Mouse (Mus musculus) 3134 (cell line): ENCODE measurements around the gene Hdx.

ENCODE experiments used
- DNase-seq: peaks from one replicate; pipeline ENCODE4 v3.0.0-alpha.2; 2011; ENCODE audit warnings: low spot score; ENCODE audit not compliant: insufficient read length; ENCODE audit errors: extremely low read depth

The Hdx gene

DNA sequence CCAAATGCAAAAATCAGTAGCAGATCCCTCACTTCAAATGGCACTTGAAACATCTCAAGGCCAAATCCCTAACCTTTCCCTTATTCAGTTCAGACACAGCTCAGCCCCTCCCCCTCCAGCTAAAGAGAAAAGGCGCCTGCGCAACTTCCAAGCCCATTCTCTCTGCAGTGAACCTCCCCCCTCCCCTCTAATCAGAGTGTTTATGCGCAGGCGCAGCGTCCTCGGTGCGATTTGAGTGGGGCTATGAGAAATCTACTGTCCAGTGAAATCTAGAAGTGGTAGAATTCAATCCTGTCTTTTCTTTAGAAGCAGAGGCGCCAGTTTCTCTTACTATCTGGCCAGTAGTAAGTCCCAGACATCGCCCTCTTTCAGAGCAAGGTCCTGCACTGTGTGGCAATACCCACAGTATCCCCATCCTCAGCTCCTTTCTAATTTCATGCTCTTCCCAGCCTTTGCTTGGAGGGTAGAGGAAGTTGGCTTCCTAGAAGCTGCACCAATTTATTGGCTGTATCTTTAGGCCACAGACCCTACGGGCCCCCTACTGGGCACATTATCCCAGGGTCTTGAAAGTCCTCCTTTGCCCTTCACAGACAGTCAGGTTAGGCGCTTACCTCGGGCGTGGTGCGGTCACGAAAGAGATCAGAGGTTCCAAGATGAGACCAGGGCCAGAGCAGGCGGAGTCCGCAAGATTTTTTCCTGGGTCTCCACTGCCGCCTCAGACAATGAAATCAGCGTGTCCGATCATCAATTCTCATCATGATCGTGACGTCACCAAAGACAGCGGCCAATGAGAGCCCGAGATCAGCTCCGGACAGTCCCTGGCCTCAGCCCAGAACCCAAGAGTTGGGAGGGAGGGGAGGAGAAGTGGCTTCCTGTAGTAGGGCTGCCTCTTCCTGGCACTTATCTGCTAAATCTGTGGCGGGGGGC, at the start of gene Hdx:
Gene Hdx (minus strand): TSS at position 724 of the 927 bp plus-strand sequence.
- DNase-seq, result no peak

DNA sequence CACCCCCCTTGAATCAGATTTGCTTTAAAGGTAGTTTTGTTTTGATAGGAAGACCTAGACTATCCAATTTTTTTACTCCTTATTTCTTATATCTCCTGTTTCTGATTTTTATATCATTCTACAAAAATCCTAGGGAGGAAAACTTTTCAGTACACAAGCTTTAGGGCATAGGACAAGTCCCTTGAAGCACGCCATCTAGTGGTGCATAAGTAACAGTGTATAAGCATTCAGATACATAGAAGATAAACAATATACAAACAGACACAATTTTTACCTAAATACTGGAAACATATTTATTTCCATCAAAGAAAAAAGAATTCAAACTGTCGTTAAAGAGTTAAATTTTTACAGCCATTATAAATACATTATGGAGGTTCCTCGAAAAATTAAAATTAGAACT, 11.2 kb downstream of the Hdx start:
- no peak for DNase-seq

DNA sequence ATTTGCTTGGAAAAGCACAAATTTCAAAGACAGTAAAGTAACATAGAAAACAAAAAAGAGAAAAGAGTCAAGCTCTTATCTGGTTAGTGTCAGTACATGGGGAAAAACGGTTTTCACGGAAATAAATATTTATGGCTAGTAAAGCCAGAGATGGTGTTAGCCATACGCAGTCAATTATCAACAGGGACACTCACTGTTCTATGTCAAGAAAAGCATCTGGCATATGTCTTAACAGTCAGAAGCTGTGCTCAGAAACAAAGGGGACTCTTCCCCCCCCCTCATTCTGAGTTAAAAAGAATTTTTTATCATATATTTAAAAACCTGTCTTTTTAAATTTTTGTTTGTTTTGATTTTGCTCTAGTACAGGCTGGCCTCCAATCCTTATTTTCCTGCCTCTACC, 25.2 kb downstream of the Hdx start:
- DNase-seq, result no peak

DNA sequence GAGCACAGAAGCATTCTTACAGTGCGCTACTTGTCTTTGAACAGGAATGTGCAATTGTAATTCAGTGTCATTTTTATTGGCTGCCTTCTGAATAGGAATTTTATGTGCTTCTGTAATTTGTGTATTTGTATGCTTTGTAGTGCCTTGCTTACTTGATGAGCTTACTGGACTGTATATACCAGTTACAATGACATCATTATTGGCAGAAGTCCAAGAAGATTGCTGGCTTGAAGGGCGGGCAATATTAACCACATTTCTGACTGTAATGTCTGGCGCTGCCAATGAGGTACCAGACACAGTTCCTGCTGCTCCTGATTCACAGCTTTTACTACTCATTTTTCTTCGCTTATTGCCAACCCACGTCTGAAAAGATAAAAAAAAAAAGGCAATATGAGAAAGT, 36.5 kb downstream of the Hdx start:
- no peak for DNase-seq

DNA sequence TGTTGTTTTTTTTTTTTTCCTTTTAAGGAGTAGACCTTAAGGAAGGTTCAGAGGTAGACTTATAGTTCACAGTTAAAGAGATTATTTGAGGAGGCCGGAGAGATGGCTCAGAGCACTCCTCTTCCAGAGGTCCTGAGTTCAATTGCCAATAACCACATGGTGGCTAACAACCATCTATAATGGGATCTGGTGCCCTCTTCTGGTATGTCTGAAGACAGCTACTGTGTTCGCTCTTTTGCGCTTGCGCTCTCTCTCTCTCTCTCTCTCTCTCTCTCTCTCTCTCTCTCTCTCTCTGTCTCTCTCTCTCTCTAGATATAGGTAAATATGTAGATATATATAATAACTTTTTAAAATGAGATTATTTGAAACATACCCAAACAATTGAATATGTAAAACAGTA, 38.2 kb downstream of the Hdx start:
- no peak for DNase-seq

DNA sequence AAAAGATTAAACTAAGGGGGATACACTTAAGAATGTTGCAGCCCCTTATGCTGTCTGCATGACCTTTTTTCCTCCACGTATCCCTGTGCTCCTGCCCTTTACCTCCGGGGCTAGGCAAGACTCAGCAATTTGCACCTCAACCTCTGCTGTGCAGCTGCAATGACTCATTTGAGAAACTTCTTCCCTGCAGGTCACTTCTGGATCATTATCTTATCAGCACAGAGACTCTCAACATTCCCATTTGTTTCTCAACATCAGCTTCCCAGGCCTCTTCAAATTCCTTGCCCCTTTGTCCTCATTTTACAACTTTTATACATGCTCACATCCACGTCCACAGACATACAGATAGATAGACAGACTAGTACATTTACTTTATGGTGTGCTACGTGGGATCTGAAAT, 51.9 kb downstream of the Hdx start:
- no peak for DNase-seq

DNA sequence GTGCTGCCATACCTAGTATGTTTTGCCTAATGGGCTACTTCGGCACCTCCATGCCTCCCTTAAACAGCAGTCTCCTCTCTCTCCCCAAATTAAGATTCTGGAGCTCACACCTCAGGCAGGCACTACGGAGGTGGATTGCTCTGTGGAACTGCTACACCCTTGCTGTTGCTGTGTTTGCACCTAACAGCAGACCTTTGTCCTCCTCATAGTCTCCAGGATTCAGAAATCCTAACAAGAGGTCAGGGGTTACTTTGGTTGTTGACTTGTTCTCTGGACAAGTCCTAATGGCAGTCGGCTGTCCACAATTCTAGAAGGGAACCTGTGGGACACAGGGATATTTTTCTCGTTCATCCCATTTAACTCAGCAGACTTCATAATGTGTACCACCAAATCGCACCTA, 56.3 kb downstream of the Hdx start:
- no peak for DNase-seq

DNA sequence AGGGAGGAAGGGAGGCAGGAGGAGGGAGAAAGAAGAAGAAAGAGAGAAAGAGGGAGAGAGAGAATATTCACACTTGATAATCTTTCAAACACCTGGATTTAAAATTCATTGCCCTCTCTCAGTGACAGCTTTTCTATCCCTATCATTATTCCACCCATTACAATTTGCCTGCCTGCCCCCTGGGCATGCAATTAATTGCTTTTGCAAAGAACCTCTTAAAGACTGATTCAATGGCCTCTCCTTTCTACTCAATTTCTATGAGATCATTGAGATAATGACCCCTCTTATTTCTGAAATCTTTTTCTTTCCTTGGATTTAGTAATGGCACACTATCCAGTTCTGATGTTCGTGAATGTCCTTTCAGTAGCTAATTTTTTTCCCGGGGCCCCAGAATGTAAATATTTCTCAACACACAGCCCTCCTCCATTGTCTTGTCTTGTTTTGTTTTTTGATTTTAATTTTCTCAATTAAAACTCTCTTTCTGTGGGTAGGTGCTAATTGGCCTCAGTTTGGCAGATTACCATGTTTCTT, 99.2 kb downstream of the Hdx start:
- no peak for DNase-seq

DNA sequence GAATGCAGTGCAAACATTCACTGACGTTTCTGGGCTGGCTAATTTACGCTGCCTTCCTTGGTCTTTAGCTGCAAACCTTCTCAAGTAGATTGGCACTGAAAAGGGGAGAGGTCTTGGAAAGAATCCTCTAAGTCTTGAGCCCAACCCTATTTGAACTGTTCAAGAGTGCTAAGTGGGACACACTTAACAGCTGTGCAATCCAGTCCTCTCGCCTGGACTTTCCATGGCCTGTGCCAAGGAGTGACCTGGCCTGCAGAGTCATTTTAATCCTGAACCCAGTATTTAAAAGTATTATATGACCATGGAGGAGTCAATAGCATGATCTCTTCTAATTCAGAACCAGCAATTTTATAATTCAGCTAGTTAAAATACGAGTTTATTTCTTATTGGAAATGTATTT, 109.3 kb downstream of the Hdx start:
- DNase-seq, result no peak

DNA sequence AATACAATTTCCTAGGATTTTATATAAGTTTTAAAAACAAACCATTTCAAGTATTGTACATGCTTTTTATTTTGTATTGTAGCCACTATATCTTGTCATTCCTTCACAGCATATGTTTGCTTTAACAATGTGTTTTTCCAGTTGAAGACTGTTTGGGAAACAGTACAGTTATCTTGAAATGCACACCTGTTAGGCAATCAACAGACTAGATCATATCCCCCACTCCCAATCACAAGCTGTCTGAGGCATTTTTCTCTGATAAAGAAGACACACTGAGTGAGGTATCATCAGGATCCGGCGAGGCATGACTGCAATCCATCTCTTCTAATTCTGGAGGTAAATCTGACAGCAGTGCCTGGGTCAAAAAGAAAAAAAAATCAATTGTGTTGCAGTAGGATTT, 119.8 kb downstream of the Hdx start:
- no peak for DNase-seq

DNA sequence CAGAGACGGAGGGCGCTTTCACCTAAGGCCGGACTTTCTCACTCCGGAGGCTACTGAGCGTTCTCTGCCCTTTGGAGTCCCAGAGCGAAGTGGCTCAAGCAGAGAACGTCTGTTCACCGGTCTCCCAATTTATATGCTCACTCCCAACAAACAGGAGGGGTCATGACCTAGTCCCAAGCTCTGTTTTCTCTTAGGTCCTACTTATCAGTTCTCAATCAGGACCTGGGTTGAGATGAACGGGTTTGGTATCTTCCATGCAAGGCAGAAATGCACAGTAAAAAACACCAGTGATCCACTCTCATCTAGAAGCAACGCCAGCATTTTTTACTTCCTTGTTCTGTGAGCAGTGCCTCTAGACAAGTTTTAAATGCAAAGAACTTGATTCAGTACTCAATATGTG, 159.0 kb downstream of the Hdx start, which contains the start of gene Rps6ka6:
Gene Rps6ka6 (minus strand): TSS at position 101 of the 400 bp plus-strand sequence.
- DNase-seq, result no peak
